Comparison of ENCODE assay signal across 8 mouse cellular contexts in the genomic region with DNA sequence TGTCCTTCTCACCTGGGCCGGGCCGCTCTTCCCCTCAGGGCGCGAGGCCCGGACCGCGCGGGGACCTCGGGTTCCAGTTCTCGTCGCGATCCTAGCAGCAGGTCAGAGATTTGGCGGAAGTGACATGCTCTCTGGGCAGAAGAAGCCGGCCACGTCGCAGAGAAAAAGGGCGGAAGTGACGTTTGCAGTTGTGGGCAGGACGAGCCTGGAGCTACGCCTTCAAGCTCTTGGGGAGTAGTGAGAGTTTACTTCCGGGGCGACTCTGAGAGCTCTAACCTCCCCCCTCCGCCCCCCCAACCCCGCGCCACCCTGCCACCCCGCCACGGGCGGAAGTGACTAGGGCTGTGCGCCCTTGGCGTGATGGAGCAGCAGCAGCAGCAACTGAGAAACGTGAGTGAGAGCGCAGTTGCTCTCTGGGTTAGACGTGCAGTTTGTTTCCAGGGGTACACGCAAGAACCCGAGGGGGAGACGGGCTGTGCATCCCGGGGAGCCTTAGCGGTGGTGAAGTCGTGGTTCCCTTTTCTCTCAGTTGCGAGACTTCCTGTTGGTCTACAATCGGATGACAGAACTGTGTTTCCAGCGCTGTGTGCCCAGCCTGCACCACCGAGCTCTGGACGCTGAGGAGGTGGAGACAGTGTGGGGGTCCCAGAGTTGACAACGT. TPM values are rescaled to one million over a fixed set of nuclear protein-coding genes. Genes with fewer than 3 reads are reported as not detected.
A peak's percentile ranks its signal among the peaks of the same experiment; 100 is the strongest.
DNase-seq lines count a peak whose midpoint lies in the region; ATAC-seq and TF ChIP-seq lines count a peak whose summit lies in the region.

Gene Arfip2, minus strand, starts transcription at position 184 of the 661 bp plus-strand sequence.
Gene Gm45799, plus strand, starts transcription at position 320 of the 661 bp plus-strand sequence.

- no peaks in the 10 kb centered on the region; the same call in 1 of the 2 replicates for H3K27me3 ChIP-seq in E14TG2a.4 (ENCODE audit: insufficient read depth, low read length)
- H3K27me3 ChIP-seq in forebrain, embryonic 12.5 days: no peaks in the 10 kb centered on the region
- H3K27me3 ChIP-seq in heart, postnatal 0 days (ENCODE audit: control insufficient read depth, insufficient read depth, low read length): no peaks in the 10 kb centered on the region
- no peaks in the 10 kb centered on the region for H3K27me3 ChIP-seq in liver, embryonic 16.5 days (ENCODE audit: control insufficient read depth, insufficient read depth, low read depth, low read length)
- no peaks in the 10 kb centered on the region for H3K27me3 ChIP-seq in neural tube, embryonic 13.5 days
- no peaks in the 10 kb centered on the region for H3K27me3 ChIP-seq in testis, adult 2 months (ENCODE audit: control insufficient read depth, insufficient read depth, low read length)

- TF ChIP-seq EP300 in heart, postnatal 0 days (IDR thresholded peaks at IDR 0.05; ENCODE audit: low read depth): no peak

- WGBS in forebrain, embryonic 12.5 days: under 1% methylated on average over 45 of the region's 45 CpGs
- under 1% methylated on average over 45 of the region's 45 CpGs for WGBS in heart, postnatal 0 days
- WGBS in liver, embryonic 16.5 days (ENCODE audit: insufficient replicate concordance): under 1% methylated on average over 45 of the region's 45 CpGs
- under 1% methylated on average over 42 of the region's 45 CpGs for WGBS in neural tube, embryonic 13.5 days

- DNase-seq in c-Kit-positive CD71-positive TER-119-positive erythroid progenitor cells, embryonic 14.5 days (ENCODE audit: low spot score): peak; percentile 97
- DNase-seq in heart, postnatal 0 days (ENCODE audit: low spot score): peak; percentile 99
- peak; percentile 96 to 97 for DNase-seq in kidney, postnatal 4 days

- peaks cover 34% of the 10 kb centered on the region for H3K4me1 ChIP-seq in E14TG2a.4 (replicated peaks; ENCODE audit: low read depth, low read length)
- peaks cover 25% of the 10 kb centered on the region for H3K4me1 ChIP-seq in forebrain, embryonic 12.5 days
- H3K4me1 ChIP-seq in heart, postnatal 0 days (ENCODE audit: control insufficient read depth, insufficient read depth): peaks cover 22% of the 10 kb centered on the region
- H3K4me1 ChIP-seq in liver, embryonic 16.5 days (ENCODE audit: control insufficient read depth, low read depth, low read length): peaks cover 26% of the 10 kb centered on the region
- peaks cover 41% of the 10 kb centered on the region for H3K4me1 ChIP-seq in neural tube, embryonic 13.5 days (replicated peaks)
- peaks cover 13% of the 10 kb centered on the region for H3K4me1 ChIP-seq in testis, adult 2 months (ENCODE audit: control insufficient read depth, insufficient read depth, low read length)

- peak; percentile 97 for ATAC-seq in forebrain, embryonic 12.5 days (ENCODE audit: low FRiP score)
- ATAC-seq in heart, postnatal 0 days (ENCODE audit: insufficient read depth, low read depth): peak; percentile 97
- peak; percentile 96 for ATAC-seq in liver, embryonic 16.5 days (ENCODE audit: low read depth)
- ATAC-seq in neural tube, embryonic 13.5 days (ENCODE audit: low read depth): peak; percentile 97

- peak within 1 kb of the TSS; percentile 79 for H3K27ac ChIP-seq in forebrain, embryonic 12.5 days
- H3K27ac ChIP-seq in heart, postnatal 0 days (ENCODE audit: low read depth): peak within 1 kb of the TSS; percentile 94
- peak within 1 kb of the TSS; percentile 81 for H3K27ac ChIP-seq in liver, embryonic 16.5 days (ENCODE audit: low read length)
- H3K27ac ChIP-seq in neural tube, embryonic 13.5 days (replicated peaks): peak within 1 kb of the TSS; percentile 88
- H3K27ac ChIP-seq in testis, adult 2 months (ENCODE audit: control insufficient read depth, insufficient read depth, low read depth, low read length): peak within 1 kb of the TSS; percentile 81

- no peak for TF ChIP-seq CTCF in E14TG2a.4 (conservative IDR thresholded peaks at IDR 0.05; ENCODE audit: low read length)
- TF ChIP-seq CTCF in heart, postnatal 0 days (IDR thresholded peaks at IDR 0.05; ENCODE audit: low read depth): no peak
- TF ChIP-seq CTCF in testis, adult 2 months (IDR thresholded peaks at IDR 0.05; ENCODE audit: control insufficient read depth, insufficient read depth, insufficient replicate concordance, low read depth, low read length): no peak

- TF ChIP-seq POLR2A in testis, adult 2 months (IDR thresholded peaks at IDR 0.05; ENCODE audit: control insufficient read depth, low read depth, low read length): peak; percentile 85

- H3K4me3 ChIP-seq in E14TG2a.4 (replicated peaks; ENCODE audit: low read length): peak within 1 kb of the TSS; percentile 94
- H3K4me3 ChIP-seq in forebrain, embryonic 12.5 days (replicated peaks): peak within 1 kb of the TSS; percentile 71
- H3K4me3 ChIP-seq in heart, postnatal 0 days (ENCODE audit: low read depth, low read length): peak within 1 kb of the TSS; percentile 84
- H3K4me3 ChIP-seq in liver, embryonic 16.5 days (ENCODE audit: low read depth, low read length): peak within 1 kb of the TSS; percentile 85
- peak within 1 kb of the TSS; percentile 71 for H3K4me3 ChIP-seq in neural tube, embryonic 13.5 days
- peak within 1 kb of the TSS; percentile 96 for H3K4me3 ChIP-seq in testis, adult 2 months (ENCODE audit: control insufficient read depth, low read depth, low read length)

- H3K9me3 ChIP-seq in E14TG2a.4 (ENCODE audit: low read length): no peaks in the 10 kb centered on the region
- no peaks in the 10 kb centered on the region for H3K9me3 ChIP-seq in forebrain, embryonic 12.5 days
- H3K9me3 ChIP-seq in heart, postnatal 0 days (replicated peaks; ENCODE audit: control insufficient read depth, low read length): no peaks in the 10 kb centered on the region
- no peaks in the 10 kb centered on the region for H3K9me3 ChIP-seq in liver, embryonic 16.5 days (replicated peaks; ENCODE audit: control insufficient read depth, low read length)
- no peaks in the 10 kb centered on the region for H3K9me3 ChIP-seq in neural tube, embryonic 13.5 days

- H3K4me2 ChIP-seq in forebrain, embryonic 12.5 days: peak within 1 kb of the TSS; percentile 77
- peak within 1 kb of the TSS; percentile 92 for H3K4me2 ChIP-seq in heart, postnatal 0 days (ENCODE audit: low read depth, low read length)
- H3K4me2 ChIP-seq in liver, embryonic 16.5 days (ENCODE audit: low read depth, low read length): peak within 1 kb of the TSS; percentile 91
- H3K4me2 ChIP-seq in neural tube, embryonic 13.5 days: peak within 1 kb of the TSS; percentile 88

- H3K9ac ChIP-seq in forebrain, embryonic 12.5 days: peak within 1 kb of the TSS; percentile 77
- peak within 1 kb of the TSS; percentile 85 for H3K9ac ChIP-seq in heart, postnatal 0 days (replicated peaks; ENCODE audit: low read depth, low read length)
- peak within 1 kb of the TSS; percentile 81 for H3K9ac ChIP-seq in liver, embryonic 16.5 days (ENCODE audit: low read depth, low read length)
- peak within 1 kb of the TSS; percentile 91 for H3K9ac ChIP-seq in neural tube, embryonic 13.5 days

- peaks cover 71% of the 10 kb centered on the region for H3K36me3 ChIP-seq in E14TG2a.4 (ENCODE audit: insufficient read depth, low read length)
- H3K36me3 ChIP-seq in forebrain, embryonic 12.5 days (replicated peaks): peaks cover 35% of the 10 kb centered on the region
- peaks cover 41% of the 10 kb centered on the region for H3K36me3 ChIP-seq in heart, postnatal 0 days (replicated peaks; ENCODE audit: control insufficient read depth, insufficient read depth, low read length)
- H3K36me3 ChIP-seq in liver, embryonic 16.5 days (ENCODE audit: control insufficient read depth, insufficient read depth): no peaks in the 10 kb centered on the region
- H3K36me3 ChIP-seq in neural tube, embryonic 13.5 days: peaks cover 44% of the 10 kb centered on the region
- H3K36me3 ChIP-seq in testis, adult 2 months (ENCODE audit: control insufficient read depth, insufficient read depth, low read length): no peaks in the 10 kb centered on the region

RNA-seq across cellular contexts. Expression of gene Arfip2, which starts in this region (rescaled TPM):
- polyA plus RNA-seq in forebrain, embryonic 12.5 days (2016; fragmentation: Nextera tagmentation; extraction: Ambion mirVana): 72.2 and 73.8 TPM in 2 replicates
- total RNA-seq in heart, postnatal 0 days (2014; rRNA removed; ENCODE audit: low replicate concordance): 53.4 and 80.4 TPM in 2 replicates
- polyA plus RNA-seq in heart, postnatal 0 days (2015; fragmentation: Nextera tagmentation; extraction: Ambion mirVana): 31.7 and 32.9 TPM in 2 replicates
- polyA plus RNA-seq in liver, embryonic 16.5 days (2015; fragmentation: Nextera tagmentation; extraction: Ambion mirVana): 11.0 and 11.2 TPM in 2 replicates
- polyA plus RNA-seq in neural tube, embryonic 13.5 days (2015; fragmentation: Nextera tagmentation; extraction: Ambion mirVana): 81.1 and 82.1 TPM in 2 replicates
- 12.4 and 12.5 TPM in 2 replicates for polyA plus RNA-seq in testis, adult 2 months (2012; rRNA removed)

RNA-seq across cellular contexts. Expression of gene Gm45799, which starts in this region (rescaled TPM):
- polyA plus RNA-seq in forebrain, embryonic 12.5 days (2016; fragmentation: Nextera tagmentation; extraction: Ambion mirVana): 2.5 and 15.7 TPM in 2 replicates
- total RNA-seq in heart, postnatal 0 days (2014; rRNA removed; ENCODE audit: low replicate concordance): 40.0 and 126 TPM in 2 replicates
- 58.4 and 62.6 TPM in 2 replicates for polyA plus RNA-seq in heart, postnatal 0 days (2015; fragmentation: Nextera tagmentation; extraction: Ambion mirVana)
- polyA plus RNA-seq in liver, embryonic 16.5 days (2015; fragmentation: Nextera tagmentation; extraction: Ambion mirVana): 4.1 and 17.0 TPM in 2 replicates
- polyA plus RNA-seq in neural tube, embryonic 13.5 days (2015; fragmentation: Nextera tagmentation; extraction: Ambion mirVana): 6.1 and 7.1 TPM in 2 replicates
- 52.1 and 76.2 TPM in 2 replicates for polyA plus RNA-seq in testis, adult 2 months (2012; rRNA removed)

Comparison
In these comparisons a context has a peak if more than half of its experiments do, and no peak if none do; other contexts are left out.
1. Peak in every context shown above with its lines: DNase-seq, ATAC-seq, H3K4me3 ChIP-seq and H3K27ac ChIP-seq.